Mouse (Mus musculus) yolk sac, embryonic 10.5 days (tissue): ENCODE results near the gene Gm49510.

ENCODE experiments used
- DNase-seq: peaks from one replicate; pipeline ENCODE4 v3.0.0-alpha.2; 2017; ENCODE audit warnings: low spot score

Gene Gm49510

GRCm38 (mm10) chr15:78915660-78916017 lies 16.2 kb downstream of the Gm49510 start:
- DNase-seq = peak; percentile 61

DNA sequence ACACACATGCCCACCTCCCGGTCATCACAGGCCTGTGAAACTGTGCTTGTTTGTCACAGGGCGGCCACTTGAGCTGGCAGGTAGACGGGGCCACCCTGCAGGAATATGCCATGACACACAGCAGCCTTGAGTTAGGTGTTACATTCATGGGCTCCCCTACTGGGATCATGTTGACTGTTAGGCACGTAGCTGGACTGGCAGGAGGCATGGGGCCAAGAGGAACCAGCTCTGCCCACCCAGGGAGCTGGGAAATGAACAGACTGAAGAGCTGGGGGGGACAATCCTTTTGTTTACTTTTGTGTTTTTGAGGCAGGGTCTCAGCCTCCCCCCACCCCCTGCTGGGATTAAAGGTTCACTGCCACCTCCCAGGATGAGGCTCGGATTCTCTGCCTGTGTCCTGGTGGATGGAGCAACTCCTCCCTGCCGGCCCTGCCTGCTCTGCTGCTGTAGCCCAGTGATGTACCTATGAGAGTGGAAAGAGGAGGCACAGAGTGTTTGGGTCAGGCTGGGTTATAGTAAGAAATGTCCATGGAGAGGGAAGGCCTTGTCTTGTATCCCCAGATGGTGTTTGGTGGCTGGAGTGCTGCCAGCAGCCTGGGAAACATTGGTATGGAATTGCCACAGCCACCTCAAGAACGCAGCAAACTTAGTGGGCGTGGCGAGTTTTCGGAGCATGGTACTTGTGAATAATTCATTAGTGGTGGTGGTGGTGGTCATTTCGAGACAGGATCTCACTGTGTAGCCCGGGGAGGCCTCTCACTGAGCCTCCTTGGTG lies 16.8 kb downstream of the Gm49510 start:
- DNase-seq = no peak

GRCm38 (mm10) chr15:78918126-78918525 lies 18.7 kb downstream of the Gm49510 start:
- DNase-seq = no peak

DNA sequence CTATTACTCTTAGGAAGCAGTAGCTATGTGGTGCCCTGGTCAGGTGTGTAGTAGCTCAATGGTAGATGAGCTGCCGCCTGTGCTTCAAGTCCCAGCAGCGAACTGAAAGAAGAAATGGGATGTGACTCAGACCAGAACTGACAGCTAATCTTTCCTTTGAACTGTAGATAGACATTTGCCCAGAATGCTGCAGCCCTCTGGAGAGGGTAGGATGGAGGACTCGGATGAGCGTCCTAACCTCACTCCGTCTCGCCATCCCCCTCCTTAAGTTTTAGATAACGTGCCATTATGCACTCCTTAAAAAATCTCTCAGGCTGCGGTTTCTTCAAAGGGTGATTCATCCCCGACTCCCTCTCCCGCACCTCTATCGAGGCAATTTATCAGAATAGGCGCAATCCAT lies 20.4 kb downstream of the Gm49510 start:
- DNase-seq = no peak

GRCm38 (mm10) chr15:78922700-78923099 lies 23.2 kb downstream of the Gm49510 start:
- no peak for DNase-seq

GRCm38 (mm10) chr15:78923585-78923984 lies 24.1 kb downstream of the Gm49510 start:
- no peak for DNase-seq

GRCm38 (mm10) chr15:78925129-78925528 lies 25.7 kb downstream of the Gm49510 start:
- no peak for DNase-seq

DNA sequence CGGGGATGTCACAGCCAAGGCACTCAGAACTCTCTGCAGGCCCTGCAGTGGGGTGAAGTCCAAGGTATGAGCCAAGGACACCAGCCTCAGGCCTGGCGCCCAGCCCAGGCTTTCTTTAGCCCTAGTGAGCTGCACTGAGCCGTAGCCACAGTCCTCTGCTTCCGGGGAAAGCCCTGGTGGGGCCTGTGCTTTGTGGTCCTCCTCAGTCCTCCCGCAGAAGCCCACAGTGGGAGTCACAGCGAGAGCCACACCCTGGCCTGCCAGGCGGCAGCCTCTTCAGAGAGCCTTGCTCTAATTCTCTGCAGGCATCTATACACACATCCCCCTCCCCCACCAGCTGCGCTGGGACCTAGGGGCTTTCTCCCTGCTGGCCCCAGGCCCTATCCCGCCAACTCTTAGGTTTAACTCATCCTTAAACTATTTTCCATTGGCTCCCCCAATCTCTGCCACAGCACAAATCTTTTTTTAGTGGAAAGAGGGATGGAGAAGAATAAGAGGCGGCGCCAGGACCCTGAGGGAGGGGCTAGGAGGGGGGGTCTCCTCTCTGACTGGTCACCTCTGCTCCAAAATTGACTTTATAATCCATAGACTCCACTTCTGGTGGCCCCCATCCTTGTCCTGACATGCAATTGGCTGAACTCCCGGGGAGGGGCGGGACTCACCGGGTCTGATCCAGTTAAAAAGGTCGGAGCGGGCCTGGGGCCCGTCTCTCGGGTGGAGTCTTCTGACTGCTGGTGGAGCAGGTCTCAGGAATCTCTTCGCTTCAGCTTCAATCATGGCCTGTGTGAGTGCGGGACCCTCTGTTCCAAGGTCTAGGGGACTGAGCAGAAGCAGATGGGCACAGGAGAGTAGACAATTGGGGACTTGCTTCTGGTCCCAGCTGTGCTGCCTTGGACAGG lies 26.8 kb downstream of the Gm49510 start, which contains the start of gene Lgals1:
Gene Lgals1, plus strand, starts transcription at position 705 of the 899 bp plus-strand sequence.
- DNase-seq = peak; percentile 80

GRCm38 (mm10) chr15:78927021-78927787 lies 27.7 kb downstream of the Gm49510 start:
- DNase-seq = no peak

DNA sequence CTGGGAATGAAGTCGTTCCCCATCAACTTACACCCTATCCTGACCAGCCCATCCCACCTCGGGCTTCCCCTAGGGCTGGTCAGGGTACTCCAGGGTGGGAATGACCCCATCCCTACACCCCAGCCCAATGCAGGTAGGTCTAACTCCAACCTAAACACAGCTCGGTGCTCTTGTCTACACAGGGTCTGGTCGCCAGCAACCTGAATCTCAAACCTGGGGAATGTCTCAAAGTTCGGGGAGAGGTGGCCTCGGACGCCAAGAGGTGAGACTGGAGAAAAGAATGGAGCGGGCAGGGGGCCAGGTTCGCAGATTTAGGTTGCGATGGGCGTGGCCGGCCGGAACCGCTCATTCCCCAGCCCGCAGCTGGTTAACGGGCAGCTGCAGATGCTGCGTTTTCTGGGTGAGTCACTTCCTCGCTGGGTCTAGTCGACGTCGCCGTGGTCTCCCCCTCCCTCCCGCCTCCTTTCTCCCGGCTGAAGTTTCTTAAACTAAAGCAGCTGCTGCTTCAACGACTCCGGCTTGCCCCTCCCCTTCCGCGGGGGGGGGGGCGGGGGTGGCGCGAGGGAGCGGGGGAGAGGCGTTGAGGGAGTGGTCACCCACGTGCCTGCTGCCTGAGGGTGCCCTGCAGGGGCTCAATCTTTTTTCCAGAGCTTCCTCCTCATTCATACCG lies 28.5 kb downstream of the Gm49510 start:
- peak; percentile 91 for DNase-seq

- no peak for DNase-seq
Measured at GRCm38 (mm10) chr15:78928539-78928938, 29.1 kb downstream of the Gm49510 start.

GRCm38 (mm10) chr15:78930192-78930706 lies 30.8 kb downstream of the Gm49510 start:
- no peak for DNase-seq

- no peak for DNase-seq
Measured at GRCm38 (mm10) chr15:78930801-78931426, 31.4 kb downstream of the Gm49510 start.

GRCm38 (mm10) chr15:78931577-78931976 lies 32.1 kb downstream of the Gm49510 start:
- no peak for DNase-seq

DNA sequence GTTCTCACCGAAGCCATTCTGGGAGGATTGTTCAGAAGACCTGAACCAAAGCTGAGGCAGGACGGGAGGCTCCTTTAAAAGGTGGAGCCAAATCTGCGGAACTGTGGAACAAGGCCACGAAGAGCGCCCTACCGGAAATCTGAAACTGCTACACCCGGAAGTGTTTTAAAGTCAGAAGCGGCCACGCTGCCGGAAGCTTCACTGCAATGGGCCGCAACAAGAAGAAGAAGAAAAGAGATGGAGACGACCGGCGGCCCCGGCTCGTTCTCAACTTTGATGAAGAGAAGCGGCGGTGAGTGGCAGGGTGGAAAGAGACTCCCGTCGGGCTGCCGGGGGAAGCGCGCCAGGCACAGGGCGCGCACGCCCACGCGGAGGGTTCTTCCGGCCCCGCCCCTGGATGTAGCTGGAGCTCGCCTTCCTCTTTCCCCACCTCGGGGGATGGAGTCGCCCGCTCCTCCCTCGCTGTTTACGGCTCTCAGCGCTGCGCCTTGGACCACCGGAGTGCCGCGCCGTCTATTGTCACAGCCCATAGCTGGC lies 35.4 kb downstream of the Gm49510 start, which contains the start of gene Nol12:
Gene Nol12, plus strand, starts transcription at position 150 of the 537 bp plus-strand sequence.
- DNase-seq = peak; percentile 91

DNA sequence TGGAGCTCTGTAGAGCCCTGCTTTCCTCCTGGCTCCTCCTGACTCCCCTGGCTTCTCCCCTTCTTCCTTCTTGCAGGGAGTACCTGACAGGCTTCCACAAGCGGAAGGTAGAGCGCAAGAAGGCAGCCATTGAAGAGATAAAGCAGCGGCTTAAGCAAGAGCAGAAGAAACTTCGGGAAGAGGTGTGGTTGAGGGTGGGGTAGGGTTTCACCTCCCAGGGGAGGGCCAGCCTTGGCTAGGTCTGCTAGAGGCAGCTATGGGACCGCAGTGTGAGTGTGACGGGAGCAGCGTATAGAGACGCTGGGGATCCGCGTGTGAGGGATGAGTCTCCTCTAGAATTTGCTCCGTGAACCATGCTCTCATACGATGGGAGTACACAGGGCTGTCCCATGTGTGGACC lies 36.9 kb downstream of the Gm49510 start:
- DNase-seq = no peak

DNA sequence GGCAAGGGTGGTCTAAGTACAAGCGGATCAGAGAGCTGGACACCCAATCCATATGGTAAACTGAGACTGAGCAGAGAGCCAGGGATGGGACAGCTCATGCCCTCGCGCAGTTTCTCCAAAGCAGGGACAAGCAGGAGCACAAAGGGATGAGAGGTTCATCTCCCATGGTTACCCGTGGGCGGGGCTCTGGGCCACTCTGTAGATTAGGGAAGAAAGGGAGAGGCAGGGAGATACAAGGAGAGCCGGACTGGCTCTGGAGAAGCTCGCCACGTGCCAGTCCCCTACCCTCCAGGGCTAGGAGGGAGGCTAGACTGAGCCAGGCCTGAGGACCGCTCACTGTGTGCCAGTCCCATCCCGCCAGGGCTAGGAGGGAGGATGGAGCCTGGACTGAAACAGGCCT lies 37.8 kb downstream of the Gm49510 start:
- DNase-seq = no peak

DNA sequence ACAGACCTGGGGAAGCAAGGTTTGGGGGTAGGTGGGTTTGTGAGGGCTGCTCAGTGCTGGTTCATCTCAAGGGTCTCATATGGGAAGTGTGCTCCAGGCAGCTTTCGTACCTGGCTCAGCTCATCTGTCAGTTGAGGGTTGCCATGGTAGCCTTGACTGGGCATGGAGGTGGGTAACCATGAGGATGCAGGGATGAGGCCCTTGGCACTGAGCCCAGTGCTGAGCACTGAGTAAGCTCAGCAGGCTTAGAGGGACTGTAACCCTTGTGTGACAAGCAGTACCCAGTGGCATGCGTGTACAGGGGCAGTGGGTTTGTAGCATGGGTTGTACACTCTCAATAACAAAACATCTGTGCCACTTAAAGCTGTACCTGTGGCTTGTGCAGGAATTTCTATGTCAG lies 38.5 kb downstream of the Gm49510 start:
- no peak for DNase-seq

GRCm38 (mm10) chr15:78940325-78940724 lies 40.9 kb downstream of the Gm49510 start:
- no peak for DNase-seq

DNA sequence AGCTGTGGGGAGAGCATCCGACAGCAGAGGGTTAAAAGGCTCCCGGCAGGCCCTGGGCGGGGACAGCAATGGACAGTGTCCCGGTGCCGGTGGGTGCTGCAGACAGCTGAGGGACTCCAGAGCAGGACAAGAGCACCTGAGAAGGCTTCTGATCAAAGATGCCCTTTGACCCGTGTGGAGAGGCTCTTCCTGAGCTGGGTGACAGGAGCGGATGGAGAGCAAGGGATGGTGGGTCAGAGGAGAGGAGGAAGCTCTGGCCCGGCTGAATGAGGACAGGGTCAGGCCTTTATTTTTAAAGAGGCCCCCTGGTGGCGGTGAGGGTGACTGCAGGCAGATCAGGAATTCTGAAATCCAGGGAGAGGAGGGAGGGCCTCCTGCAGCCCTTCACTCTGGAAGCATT lies 43.2 kb downstream of the Gm49510 start:
- DNase-seq = peak; percentile 85

- DNase-seq = no peak
Measured at GRCm38 (mm10) chr15:78946232-78946631, 46.8 kb downstream of the Gm49510 start.
